Mouse (Mus musculus): ENCODE data around the gene Kcne1l. TPM values are rescaled to one million over a fixed set of nuclear protein-coding genes. Genes with fewer than 3 reads are reported as not detected.

The Kcne1l gene
- polyA plus RNA-seq, 1 experiment from 2014 or later = 26.6 TPM

- WGBS = 43% methylated on average over 3 of the region's 3 CpGs
- Histone ChIP-seq H3K27me3 (ENCODE audit: insufficient read depth, poor library complexity, severe bottlenecking) (peaks cover 6% of the 10 kb centered on the region), H3K9me3 (no peaks in the 10 kb centered on the region), H3K36me3 (no peaks in the 10 kb centered on the region), H3K4me1 (no peaks in the 10 kb centered on the region), H3K4me3 (no peak overlapping the region), H3K27ac (no peak overlapping the region)
- no peak for DNase-seq (ENCODE audit: low spot score)
These were observed 29.5 kb downstream of the Kcne1l start for GRCm38 (mm10) chrX:142276573-142276972.

GRCm38 (mm10) chrX:142276031-142276430 is 30.1 kb downstream of the Kcne1l start:
- no peak overlapping the region for H3K4me3 ChIP-seq
- H3K27ac ChIP-seq = no peak overlapping the region
- no peak for DNase-seq (ENCODE audit: low spot score)
- H3K4me1 ChIP-seq = no peaks in the 10 kb centered on the region
- no peaks in the 10 kb centered on the region for H3K9me3 ChIP-seq
- H3K36me3 ChIP-seq = no peaks in the 10 kb centered on the region
- 69% methylated on average over 3 of the region's 3 CpGs for WGBS
- H3K27me3 ChIP-seq (ENCODE audit: insufficient read depth, poor library complexity, severe bottlenecking) = peaks cover 6% of the 10 kb centered on the region

Other genes starting within 250 kb of the Kcne1l start
- gene Gucy2f, start 109.4 kb downstream of the Kcne1l start, polyA plus RNA-seq (2016; fragmentation: Nextera tagmentation; extraction: Ambion mirVana) = not detected in 2 replicates
- 9.2 and 10.9 TPM in 2 replicates for gene Nxt2, start 79.5 kb downstream of the Kcne1l start, polyA plus RNA-seq (2016; fragmentation: Nextera tagmentation; extraction: Ambion mirVana)
- gene Acsl4, start 84.2 kb upstream of the Kcne1l start, polyA plus RNA-seq (2016; fragmentation: Nextera tagmentation; extraction: Ambion mirVana) = 16.0 and 23.9 TPM in 2 replicates